Mouse (Mus musculus) CD4-positive, CD25-positive, alpha-beta regulatory T cell (primary cell): ENCODE measurements around the gene Sh2b1. TPM values are rescaled to one million over a fixed set of nuclear protein-coding genes. Genes with fewer than 3 reads are reported as not detected.

Experiments
- polyA plus RNA-seq: library from polyadenylated mRNA; unstranded; fragments of 100-300 nt; shearing (Covaris generic); gene quantifications from one replicate; pipeline ENCODE4 v1.2.1, GENCODE M21; 2017

The Sh2b1 gene
- polyA plus RNA-seq, result 47.6 TPM

GRCm38 (mm10) chr7:126474993-126475581, at the start of gene Sh2b1:
Sh2b1 (minus strand) TSS chr7:126475424.

GRCm38 (mm10) chr7:126503273-126503878, 28.2 kb upstream of the Sh2b1 start, which contains the start of gene Atxn2l:
Atxn2l (minus strand) TSS chr7:126503437.

DNA sequence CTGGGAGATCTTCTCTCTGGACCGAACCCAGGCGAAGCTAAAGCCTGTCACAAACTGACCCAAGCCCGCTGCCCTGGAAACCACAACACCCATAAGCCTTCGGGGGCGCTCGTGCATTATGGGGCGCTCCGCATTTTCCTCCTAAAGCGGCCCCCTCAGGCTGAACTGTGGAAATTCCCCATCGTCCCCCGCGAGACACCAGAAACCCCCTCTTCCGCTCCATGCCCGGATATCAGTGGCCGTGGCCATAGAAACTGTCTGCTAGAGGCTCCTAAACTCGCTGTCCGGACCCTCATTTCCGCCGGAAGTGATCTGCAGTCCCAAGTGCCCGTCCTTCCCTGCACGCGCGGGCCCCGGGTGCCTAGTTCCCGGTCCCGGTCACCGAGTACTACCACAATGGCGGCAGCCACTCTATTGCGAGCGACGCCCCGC, 11.8 kb upstream of the Sh2b1 start, which contains the start of gene Tufm:
Gene Tufm, plus strand, starts transcription at position 310 of the 432 bp plus-strand sequence.

GRCm38 (mm10) chr7:126463004-126463403, 12.2 kb downstream of the Sh2b1 start, which contains the start of gene Atp2a1:
Atp2a1 (minus strand) TSS chr7:126463108.

DNA sequence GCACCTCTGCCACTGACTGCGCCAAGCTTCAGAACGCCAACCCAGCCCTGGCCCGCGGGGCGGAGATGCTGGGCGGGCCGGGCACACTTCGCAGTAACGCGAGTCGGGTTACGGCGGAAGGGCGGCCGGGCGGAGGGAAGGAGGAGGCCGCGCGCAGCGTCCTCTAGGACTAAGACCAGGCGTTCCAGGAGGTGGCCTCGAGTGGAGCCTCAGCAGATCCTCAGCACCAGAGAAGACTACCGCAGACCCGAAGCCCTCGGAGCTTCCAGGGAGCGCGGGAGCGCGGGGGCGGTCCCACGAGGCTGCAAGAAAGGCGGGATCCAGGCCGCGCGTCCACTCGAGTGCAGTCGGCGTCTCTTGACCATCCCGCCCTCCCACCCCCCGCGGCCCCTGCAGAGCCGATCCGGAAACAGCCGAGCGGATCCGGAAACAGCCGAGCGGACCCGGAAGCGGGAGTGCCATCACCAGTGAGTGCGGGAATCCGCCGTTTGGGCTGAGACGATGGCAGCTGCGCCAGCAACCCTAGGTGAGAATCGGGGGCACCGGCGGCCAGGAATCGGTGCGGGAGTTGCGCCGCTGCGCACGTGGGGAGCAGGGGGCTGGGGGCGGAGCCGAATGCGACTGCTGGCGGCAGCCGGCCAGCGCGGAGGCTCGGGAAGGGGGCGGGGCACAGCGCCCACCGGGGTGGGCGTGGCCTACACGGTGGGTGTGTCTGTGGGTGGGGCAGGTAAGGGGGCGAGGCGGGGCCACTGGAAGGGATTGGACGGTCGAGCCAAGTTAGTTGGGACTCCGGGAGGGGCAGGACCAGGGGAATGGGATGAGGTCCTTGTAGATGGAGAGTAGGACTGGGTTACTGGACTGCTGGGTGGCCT, 46.4 kb downstream of the Sh2b1 start, which contains the start of gene Rabep2:
Gene Rabep2, plus strand, starts transcription at position 129 of the 872 bp plus-strand sequence.

Other genes with a start within 250 kb of the Sh2b1 start
- 65.8 TPM for gene Sbk1, start 202.8 kb downstream of the Sh2b1 start, polyA plus RNA-seq
- 801 TPM for gene Lat, start 105.9 kb downstream of the Sh2b1 start, polyA plus RNA-seq
- gene Spns1, start 98.0 kb downstream of the Sh2b1 start, polyA plus RNA-seq, result 59.5 TPM
- 5.1 TPM for gene Nfatc2ip, start 78.7 kb downstream of the Sh2b1 start, polyA plus RNA-seq
- 2.3 TPM for gene Cd19, start 60.5 kb downstream of the Sh2b1 start, polyA plus RNA-seq
- 59.4 TPM for gene Rabep2, start 46.7 kb downstream of the Sh2b1 start, polyA plus RNA-seq
- 0.31 TPM for gene Atp2a1, start 12.3 kb downstream of the Sh2b1 start, polyA plus RNA-seq
- gene Tufm, start 11.9 kb upstream of the Sh2b1 start, polyA plus RNA-seq, result 110 TPM
- 111 TPM for gene Atxn2l, start 28.0 kb upstream of the Sh2b1 start, polyA plus RNA-seq
- gene Eif3c, start 91.0 kb upstream of the Sh2b1 start, polyA plus RNA-seq, result 186 TPM
- gene Apobr, start 109.5 kb upstream of the Sh2b1 start, polyA plus RNA-seq, result 2.1 TPM
- 94.3 TPM for gene Cln3, start 110.4 kb upstream of the Sh2b1 start, polyA plus RNA-seq
- not detected for gene Il27, start 119.5 kb upstream of the Sh2b1 start, polyA plus RNA-seq
- gene Nupr1, start 155.4 kb upstream of the Sh2b1 start, polyA plus RNA-seq, result 0.34 TPM
- 101 TPM for gene Sgf29, start 173.9 kb upstream of the Sh2b1 start, polyA plus RNA-seq
- 0.96 TPM for gene Sult1a1, start 201.0 kb upstream of the Sh2b1 start, polyA plus RNA-seq
- gene Bola2, start 220.0 kb upstream of the Sh2b1 start, polyA plus RNA-seq, result 118 TPM
- 9.2 TPM for gene Slx1b, start 220.4 kb upstream of the Sh2b1 start, polyA plus RNA-seq
- 3,348 TPM for gene Coro1a, start 232.4 kb upstream of the Sh2b1 start, polyA plus RNA-seq